Mouse (Mus musculus): ENCODE data around the gene Spin2g.

Spin2g gene

DNA sequence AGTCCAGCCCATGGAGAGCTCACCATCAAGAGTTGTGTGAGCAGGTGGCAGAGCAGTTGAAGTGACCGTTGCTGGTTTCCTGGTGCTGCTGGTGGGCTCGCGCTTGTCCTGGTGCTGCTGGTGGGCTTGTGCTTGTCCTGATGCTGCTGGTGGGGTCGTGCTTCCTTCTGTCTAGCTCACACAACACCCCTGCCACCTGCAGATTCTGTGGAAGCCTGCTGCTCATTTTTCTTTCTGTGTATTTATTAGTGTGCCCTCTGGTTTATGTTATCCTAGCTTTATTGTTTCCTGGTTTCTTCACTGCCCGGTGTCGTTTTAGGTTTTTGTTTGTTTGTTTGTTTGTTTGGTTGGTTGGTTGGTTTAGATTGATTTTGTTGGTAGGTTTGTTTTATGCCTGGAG lies at the start of gene Spin2g:
Gene Spin2g, minus strand, starts transcription at position 101 of the 400 bp plus-strand sequence.
- in situ Hi-C loops (cut with MboI, MseI): loop anchor here (25.0 kb wide), 1 partner anchor 1176 kb away; no protein-coding TSS in a partner anchor

Data from T-helper 1 cell (primary cell).